Mouse (Mus musculus) myocyte (in vitro differentiated cells): Measurements from ENCODE around the gene Kalrn. TPM values are rescaled to one million over a fixed set of nuclear protein-coding genes. Genes with fewer than 3 reads are reported as not detected.

Experiments
- H3K27me3 ChIP-seq: one replicate; pipeline ENCODE4 v1.6.1; 2011; ENCODE audit not compliant: control insufficient read depth, insufficient read depth, insufficient read length
- H3K36me3 ChIP-seq: one replicate; pipeline ENCODE4 v1.6.1; 2011; ENCODE audit not compliant: control insufficient read depth, insufficient read depth
- H3K4me2 ChIP-seq: one replicate; pipeline ENCODE4 v1.6.1; 2011; ENCODE audit warnings: low read depth, control low read depth
- H3K4me3 ChIP-seq: one replicate; pipeline ENCODE4 v1.5.1; 2011; ENCODE audit warnings: mild to moderate bottlenecking, control low read depth, moderate library complexity
- H3K79me2 ChIP-seq: one replicate; pipeline ENCODE4 v1.6.1; 2011; ENCODE audit not compliant: control insufficient read depth, insufficient read depth
- H3ac ChIP-seq: one replicate; pipeline ENCODE4 v1.6.1; 2011; ENCODE audit not compliant: control insufficient read depth, insufficient read length
- CEBPB ChIP-seq: IDR thresholded peaks from 2 replicates; pipeline ENCODE4 v1.6.1; 2011; ENCODE audit warnings: mild to moderate bottlenecking, moderate library complexity; ENCODE audit not compliant: poor library complexity, insufficient read depth, severe bottlenecking
- E2F4 ChIP-seq: IDR thresholded peaks from one replicate; pipeline ENCODE4 v1.6.1; 2011; ENCODE audit warnings: mild to moderate bottlenecking, control low read depth, moderate library complexity; ENCODE audit not compliant: insufficient read depth
- MAX ChIP-seq: IDR thresholded peaks from one replicate; pipeline ENCODE4 v1.6.1; 2011; ENCODE audit warnings: low read depth, mild to moderate bottlenecking, control low read depth
- MYOD1 ChIP-seq, 3 experiments: IDR thresholded peaks; one replicate each; pipeline ENCODE4 v1.6.1; 2011; ENCODE audit warnings: control low read depth in 2 of 3, low read depth in 2 of 3, mild to moderate bottlenecking in 2 of 3, moderate library complexity in 1 of 3; ENCODE audit not compliant: insufficient read length in 2 of 3, control insufficient read depth in 1 of 3
- MYOG ChIP-seq, 3 experiments: IDR thresholded peaks; one replicate each; pipeline ENCODE4 v1.6.1; 2011; ENCODE audit warnings: control low read depth in 2 of 3, low read depth in 2 of 3, mild to moderate bottlenecking in 2 of 3; ENCODE audit not compliant: insufficient read length in 2 of 3, control insufficient read depth in 1 of 3, insufficient read depth in 1 of 3
- POLR2A ChIP-seq: IDR thresholded peaks from one replicate; pipeline ENCODE4 v1.6.1; 2011; ENCODE audit warnings: low read depth, mild to moderate bottlenecking, control low read depth, moderate library complexity; ENCODE audit not compliant: insufficient read length
- POLR2AphosphoS2 ChIP-seq: IDR thresholded peaks from one replicate; pipeline ENCODE4 v1.6.1; 2011; ENCODE audit warnings: low read depth, control low read depth; ENCODE audit not compliant: insufficient read length
- REST ChIP-seq: IDR thresholded peaks from one replicate; pipeline ENCODE4 v1.6.1; 2011; ENCODE audit warnings: mild to moderate bottlenecking, control low read depth, moderate library complexity; ENCODE audit not compliant: insufficient read depth, insufficient read length
- SRF ChIP-seq: IDR thresholded peaks from one replicate; pipeline ENCODE4 v1.6.1; 2011; ENCODE audit warnings: low read depth; ENCODE audit not compliant: control insufficient read depth, insufficient read length
- TCF12 ChIP-seq: IDR thresholded peaks from one replicate; pipeline ENCODE4 v1.6.1; 2011; ENCODE audit warnings: mild to moderate bottlenecking, control low read depth; ENCODE audit not compliant: poor library complexity, insufficient read depth, severe bottlenecking
- TCF3 ChIP-seq: IDR thresholded peaks from one replicate; pipeline ENCODE4 v1.6.1; 2011; ENCODE audit warnings: low read depth, control low read depth; ENCODE audit not compliant: insufficient read length
- USF1 ChIP-seq: IDR thresholded peaks from one replicate; pipeline ENCODE4 v1.6.1; 2011; ENCODE audit warnings: low read depth, mild to moderate bottlenecking, control low read depth, moderate library complexity
- polyA plus RNA-seq: library from polyadenylated mRNA; unstranded; fragments of >200 nt; fragmentation: generic; extraction: Trizol; gene quantifications from one replicate; pipeline ENCODE4 v1.2.1, GENCODE M21; 2012; ENCODE audit warnings: missing spikeins

The Kalrn gene
- polyA plus RNA-seq, 1 experiment, result 5.5 TPM

- TF ChIP-seq CEBPB (no peak), USF1 (no peak), POLR2AphosphoS2 (no peak), SRF (no peak), MYOD1 (IDR thresholded peaks at IDR 0.05; ENCODE audit: control insufficient read depth in 1 of 3, insufficient read length in 2 of 3, low read depth in 2 of 3) (no peak), REST (no peak), TCF3 (no peak), TCF12 (no peak), MYOG (IDR thresholded peaks at IDR 0.05; ENCODE audit: control insufficient read depth in 1 of 3, insufficient read depth in 1 of 3, insufficient read length in 2 of 3, low read depth in 2 of 3) (no peak)
- no peak overlapping the region for H3K4me2 ChIP-seq
- no peaks in the 10 kb centered on the region for H3K79me2 ChIP-seq
- no peak overlapping the region for H3ac ChIP-seq
- H3K27me3 ChIP-seq, result no peaks in the 10 kb centered on the region
- H3K36me3 ChIP-seq, result peaks cover 4% of the 10 kb centered on the region
- H3K4me3 ChIP-seq, result no peak overlapping the region
Measured at GRCm38 (mm10) chr16:34043048-34043795, 530.1 kb downstream of the Kalrn start.

- Histone ChIP-seq H3K27me3 (no peaks in the 10 kb centered on the region), H3ac (no peak overlapping the region), H3K36me3 (peaks cover 4% of the 10 kb centered on the region), H3K4me2 (no peak overlapping the region), H3K79me2 (no peaks in the 10 kb centered on the region), H3K4me3 (no peak overlapping the region)
- TF ChIP-seq CEBPB (no peak), TCF3 (no peak), E2F4 (no peak), TCF12 (no peak), USF1 (no peak), SRF (no peak), POLR2AphosphoS2 (no peak), MAX (no peak), MYOG (IDR thresholded peaks at IDR 0.05; ENCODE audit: control insufficient read depth in 1 of 3, insufficient read depth in 1 of 3, insufficient read length in 2 of 3, low read depth in 2 of 3) (no peak), REST (no peak), POLR2A (no peak), MYOD1 (IDR thresholded peaks at IDR 0.05; ENCODE audit: control insufficient read depth in 1 of 3, insufficient read length in 2 of 3, low read depth in 2 of 3) (no peak)
Measured at GRCm38 (mm10) chr16:34042586-34042985, 530.7 kb downstream of the Kalrn start.

- TF ChIP-seq SRF (no peak), MYOG (IDR thresholded peaks at IDR 0.05; ENCODE audit: control insufficient read depth in 1 of 3, insufficient read depth in 1 of 3, insufficient read length in 2 of 3, low read depth in 2 of 3) (no peak)
- no peak overlapping the region for H3K4me2 ChIP-seq
Measured at GRCm38 (mm10) chr16:34040276-34040675, 533.1 kb downstream of the Kalrn start.

GRCm38 (mm10) chr16:34039736-34040135, 533.6 kb downstream of the Kalrn start:
- Histone ChIP-seq H3ac (no peak overlapping the region), H3K4me2 (no peak overlapping the region), H3K36me3 (peaks cover 4% of the 10 kb centered on the region), H3K79me2 (no peaks in the 10 kb centered on the region), H3K4me3 (no peak overlapping the region), H3K27me3 (no peaks in the 10 kb centered on the region)
- TF ChIP-seq REST, result no peak
- TF ChIP-seq CEBPB, result no peak
- no peak for TF ChIP-seq USF1
- no peak for TF ChIP-seq POLR2AphosphoS2
- no peak for TF ChIP-seq MYOG (IDR thresholded peaks at IDR 0.05; ENCODE audit: control insufficient read depth in 1 of 3, insufficient read depth in 1 of 3, insufficient read length in 2 of 3, low read depth in 2 of 3)
- TF ChIP-seq TCF12, result no peak
- no peak for TF ChIP-seq TCF3
- no peak for TF ChIP-seq MAX
- TF ChIP-seq SRF, result no peak
- no peak for TF ChIP-seq E2F4
- TF ChIP-seq POLR2A, result no peak

More at GRCm38 (mm10) chr16:34040276-34040675, 533.1 kb downstream of the Kalrn start:
- Histone ChIP-seq H3K27me3 (no peaks in the 10 kb centered on the region), H3K36me3 (peaks cover 4% of the 10 kb centered on the region), H3K79me2 (no peaks in the 10 kb centered on the region), H3K4me3 (no peak overlapping the region), H3ac (no peak overlapping the region)

DNA sequence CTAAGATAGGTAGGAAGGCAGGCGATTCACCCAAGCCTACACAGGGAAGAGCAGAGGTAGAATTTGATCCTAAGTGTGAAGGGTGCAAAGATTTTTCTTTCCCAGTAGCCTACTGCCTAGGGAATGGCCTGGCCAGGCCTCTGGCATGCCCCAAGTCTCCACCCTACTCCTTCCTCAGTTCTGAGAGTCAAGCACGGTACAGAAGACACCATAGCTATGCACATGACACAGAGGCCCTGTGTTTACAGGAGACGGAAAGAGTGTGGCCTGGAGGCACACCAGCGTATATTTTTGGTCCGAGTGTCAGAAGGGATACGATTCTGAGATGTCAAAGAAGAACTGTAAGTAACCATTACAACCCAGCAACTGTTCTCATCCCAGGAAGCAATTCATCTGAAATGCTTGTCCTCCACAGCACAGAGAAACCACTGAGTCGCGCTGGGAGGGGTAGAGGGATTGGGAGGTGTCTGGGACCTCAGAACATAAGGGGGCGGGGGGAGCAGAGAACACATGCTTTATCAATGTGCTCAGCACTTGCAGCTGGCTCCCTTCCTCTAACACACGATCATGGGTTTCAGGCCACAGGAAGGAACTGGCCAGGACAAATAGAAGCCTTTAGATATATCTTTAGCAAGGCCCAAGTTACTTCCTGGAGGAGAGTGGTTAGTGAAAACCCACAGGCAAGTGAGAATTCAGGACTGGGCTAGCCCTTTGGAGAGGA, 536.8 kb downstream of the Kalrn start:
- no peak overlapping the region for H3K4me3 ChIP-seq
- TF ChIP-seq POLR2AphosphoS2 (no peak), MYOG (IDR thresholded peaks at IDR 0.05; ENCODE audit: control insufficient read depth in 1 of 3, insufficient read depth in 1 of 3, insufficient read length in 2 of 3, low read depth in 2 of 3) (no peak), TCF3 (no peak), MAX (no peak), SRF (no peak), MYOD1 (IDR thresholded peaks at IDR 0.05; ENCODE audit: control insufficient read depth in 1 of 3, insufficient read length in 2 of 3, low read depth in 2 of 3) (no peak), POLR2A (no peak), CEBPB (no peak), USF1 (no peak), TCF12 (no peak), E2F4 (no peak), REST (no peak)
- H3K27me3 ChIP-seq, result no peaks in the 10 kb centered on the region
- H3ac ChIP-seq, result no peak overlapping the region
- no peak overlapping the region for H3K4me2 ChIP-seq
- no peaks in the 10 kb centered on the region for H3K79me2 ChIP-seq
- peaks cover 4% of the 10 kb centered on the region for H3K36me3 ChIP-seq
